Mouse (Mus musculus) ES-E14 (cell line): Measurements from ENCODE around the gene Mef2c.

Experiments
- CHD2 ChIP-seq: IDR thresholded peaks from 2 replicates; pipeline ENCODE4 v1.6.1; 2014; ENCODE audit warnings: mild to moderate bottlenecking, low read depth, low read length, inconsistent platforms
- HCFC1 ChIP-seq: IDR thresholded peaks from 2 replicates; pipeline ENCODE4 v1.6.1; 2012; ENCODE audit warnings: low read length, inconsistent platforms, borderline replicate concordance; ENCODE audit not compliant: insufficient read depth
- MAFK ChIP-seq: IDR thresholded peaks from 2 replicates; pipeline ENCODE4 v1.6.1; 2014; ENCODE audit warnings: mild to moderate bottlenecking, low read depth, low read length, inconsistent platforms; ENCODE audit not compliant: insufficient read depth
- ZNF384 ChIP-seq: IDR thresholded peaks from 2 replicates; pipeline ENCODE4 v1.6.1; 2012; ENCODE audit warnings: low read depth, low read length, inconsistent platforms

- TF ChIP-seq HCFC1 (no peak), CHD2 (no peak), MAFK (no peak), ZNF384 (no peak)
These were observed 212.3 kb downstream of the Mef2c start for GRCm38 (mm10) chr13:83715971-83716615.
